Mouse (Mus musculus) ES-CJ7 (cell line): Measurements from ENCODE around the gene Zyg11b.

Source experiments
- DNase-seq: peaks from one replicate; pipeline ENCODE4 v3.0.0; 2011; ENCODE audit warnings: low read depth, low spot score

Gene Zyg11b

DNA sequence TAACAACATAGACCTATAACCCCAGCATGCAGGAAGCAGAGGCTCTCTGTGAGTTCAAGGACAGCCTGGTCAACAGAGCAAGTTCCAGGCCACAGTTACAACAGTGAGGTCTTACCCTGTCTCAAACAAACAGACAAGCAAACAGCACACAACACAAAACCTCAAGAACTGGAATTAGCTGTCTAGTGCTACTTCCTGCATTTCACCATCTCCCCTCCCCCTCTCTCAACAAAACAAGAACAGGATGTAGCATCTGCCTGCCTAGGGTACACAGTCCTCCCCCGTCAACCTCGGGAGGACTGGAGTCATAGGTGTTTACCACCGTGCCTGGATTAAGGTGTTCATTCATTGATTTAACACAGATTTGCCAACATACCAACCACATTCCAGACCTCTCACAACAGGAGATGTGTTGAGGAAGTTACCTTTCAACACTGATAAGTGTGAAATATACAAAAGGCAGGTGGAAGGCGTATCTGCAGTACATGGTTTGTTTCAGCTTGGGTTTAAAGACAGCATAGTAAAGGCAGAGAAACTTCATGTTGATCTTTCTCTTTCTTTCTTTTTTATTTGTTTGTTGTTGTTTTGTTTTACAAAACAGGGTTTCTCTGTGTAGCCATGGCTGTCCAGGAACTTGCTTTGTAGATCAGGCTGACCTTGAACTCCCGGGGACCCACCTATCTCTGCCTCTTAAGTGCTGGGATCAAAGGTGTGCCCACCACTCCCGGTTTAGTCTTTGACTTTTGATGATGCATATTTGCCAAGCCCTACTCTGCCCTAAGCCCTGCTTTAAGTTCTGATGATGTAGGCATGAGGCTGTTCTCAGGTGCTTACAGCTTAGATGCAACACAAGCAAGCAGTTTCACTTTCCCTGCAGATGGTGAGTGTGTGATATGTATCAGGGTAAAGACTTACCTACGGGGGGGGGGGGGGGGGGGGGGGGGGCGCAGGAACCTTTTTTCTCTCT, 18.0 kb upstream of the Zyg11b start:
- DNase-seq, result peak; percentile 92

- DNase-seq, result no peak
Measured at GRCm38 (mm10) chr4:108317656-108318605, 17.0 kb upstream of the Zyg11b start.

- DNase-seq, result no peak
Measured at GRCm38 (mm10) chr4:108314041-108314440, 13.1 kb upstream of the Zyg11b start.

GRCm38 (mm10) chr4:108310706-108311105, 9.8 kb upstream of the Zyg11b start:
- DNase-seq, result no peak

DNA sequence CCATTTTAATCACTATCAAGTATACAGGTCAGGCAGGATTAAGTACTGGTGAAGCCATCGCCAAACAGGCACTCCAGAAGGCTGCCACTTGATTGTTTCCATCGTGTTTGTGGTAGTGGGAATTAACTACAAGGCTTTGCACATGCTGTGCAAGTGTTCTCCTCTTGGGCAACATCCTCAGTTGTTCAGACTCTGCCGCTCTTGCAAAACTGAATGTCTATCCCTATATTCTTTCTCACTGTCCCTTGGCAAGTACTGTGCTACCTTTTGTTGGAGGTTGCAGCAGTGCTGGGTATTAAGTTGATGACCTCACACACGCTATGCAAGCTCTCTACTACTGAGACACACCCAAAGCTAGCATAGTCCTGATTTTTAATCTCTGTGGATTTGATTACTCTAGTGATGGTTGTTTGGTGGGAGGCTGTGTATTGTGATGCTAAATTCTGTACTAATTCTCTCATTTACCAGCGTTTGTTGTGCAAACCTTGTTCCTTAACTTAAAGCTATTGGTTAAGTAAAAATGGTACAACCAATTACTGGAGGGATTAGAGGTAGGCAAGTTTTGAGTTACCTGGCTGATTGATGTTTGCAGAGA, 1.5 kb upstream of the Zyg11b start:
- peak; percentile 65 for DNase-seq

DNA sequence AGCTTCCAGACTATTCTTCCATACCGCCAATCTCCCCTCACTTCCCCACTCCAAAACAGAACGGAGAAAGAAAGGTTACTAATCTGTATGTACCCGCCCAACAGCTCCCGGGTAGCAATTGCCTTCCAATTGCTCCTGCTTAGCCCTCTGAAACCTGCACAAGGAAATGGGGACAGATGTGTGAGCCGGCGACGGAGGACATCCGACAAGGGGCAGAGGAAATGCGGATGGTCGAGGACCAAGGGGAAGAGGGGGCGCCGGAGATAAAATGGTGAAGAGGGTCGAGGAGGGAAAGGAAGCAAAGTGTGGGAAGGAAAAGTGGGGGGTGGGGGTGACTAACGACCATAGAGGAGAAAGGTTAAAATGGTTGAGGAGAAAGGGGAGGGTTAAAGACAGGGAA, 630 bp downstream of the Zyg11b start:
- DNase-seq, result no peak

- DNase-seq, result no peak
Measured at GRCm38 (mm10) chr4:108276973-108277372, 23.9 kb downstream of the Zyg11b start.

DNA sequence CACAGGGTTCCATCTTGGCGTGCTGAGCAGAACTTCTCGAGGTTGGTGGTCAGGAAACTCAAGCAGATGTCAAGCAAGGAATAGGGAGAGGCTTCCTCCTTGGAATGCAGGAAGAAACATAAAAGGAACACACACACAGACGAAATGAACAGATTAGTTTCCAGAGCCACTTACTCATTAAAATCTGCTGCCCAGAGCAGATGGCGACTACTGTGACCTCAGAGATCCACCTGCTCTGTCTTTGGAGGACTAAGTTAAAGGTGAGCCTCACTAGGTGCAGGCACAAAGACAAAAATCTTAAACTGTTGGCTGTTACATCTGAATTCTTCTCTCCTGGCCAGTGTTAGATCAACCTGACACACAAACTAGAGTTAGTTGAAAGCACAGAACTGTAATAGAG, 28.6 kb downstream of the Zyg11b start:
- DNase-seq, result no peak

- DNase-seq, result no peak
Measured at GRCm38 (mm10) chr4:108265774-108266173, 35.1 kb downstream of the Zyg11b start.

GRCm38 (mm10) chr4:108253317-108253716, 47.6 kb downstream of the Zyg11b start:
- peak; percentile 24 for DNase-seq

DNA sequence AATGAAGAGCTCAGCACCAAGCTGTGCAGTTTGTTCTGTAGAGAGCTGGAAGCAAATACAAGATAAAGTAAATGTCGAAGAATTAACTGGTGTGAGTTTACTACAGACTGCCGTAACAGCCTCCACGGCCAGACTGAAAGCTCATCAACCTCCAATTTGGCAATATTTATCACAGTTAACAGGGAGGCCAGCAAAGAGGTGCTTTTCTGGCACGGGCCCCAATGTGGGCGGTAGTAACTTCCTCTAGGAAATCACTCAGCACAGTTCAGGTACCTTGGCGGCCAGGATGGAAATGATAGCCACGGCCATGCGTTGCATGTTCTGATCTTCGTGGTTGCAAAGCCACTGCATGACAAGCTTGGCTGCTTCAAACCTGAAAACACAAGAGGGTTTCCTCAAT, 50.4 kb downstream of the Zyg11b start:
- no peak for DNase-seq

DNA sequence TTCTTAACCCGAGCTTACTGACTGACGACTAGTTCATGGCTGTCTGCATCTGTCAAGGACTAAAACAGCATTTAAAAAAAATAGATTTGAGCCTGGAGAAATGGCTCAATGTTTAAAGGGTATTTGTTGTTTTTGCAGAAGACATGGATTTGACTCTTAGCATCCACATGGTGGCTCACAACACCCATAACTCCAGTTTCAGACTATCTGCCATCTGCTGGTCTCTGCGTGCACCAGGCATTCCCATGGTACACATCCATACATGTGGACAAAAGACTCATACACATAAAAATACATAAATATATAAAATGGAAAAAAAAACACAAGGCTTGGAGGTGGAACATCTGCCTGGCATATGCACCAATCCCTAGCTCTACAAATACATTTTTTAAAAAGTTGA, 51.6 kb downstream of the Zyg11b start:
- no peak for DNase-seq

DNA sequence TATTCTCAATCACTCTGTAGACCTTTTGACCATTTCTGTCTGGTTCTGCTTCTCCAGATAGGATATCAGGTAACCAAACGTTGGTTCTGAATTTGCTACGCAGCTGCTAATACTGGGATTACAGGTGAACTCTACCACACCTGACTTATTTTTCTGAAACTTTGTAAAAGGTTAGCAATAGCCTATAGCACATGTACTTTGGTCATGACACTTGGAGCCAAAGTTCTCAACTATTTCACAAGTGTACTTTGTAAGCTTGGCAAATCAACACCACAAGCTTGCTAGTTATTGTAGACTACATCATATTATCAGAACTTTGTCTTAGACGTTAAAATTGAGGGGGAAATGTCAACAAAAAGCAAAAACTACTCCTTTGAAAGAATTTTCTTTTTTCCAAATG, 67.2 kb downstream of the Zyg11b start:
- no peak for DNase-seq

GRCm38 (mm10) chr4:108225341-108225872, 75.5 kb downstream of the Zyg11b start:
- no peak for DNase-seq

DNA sequence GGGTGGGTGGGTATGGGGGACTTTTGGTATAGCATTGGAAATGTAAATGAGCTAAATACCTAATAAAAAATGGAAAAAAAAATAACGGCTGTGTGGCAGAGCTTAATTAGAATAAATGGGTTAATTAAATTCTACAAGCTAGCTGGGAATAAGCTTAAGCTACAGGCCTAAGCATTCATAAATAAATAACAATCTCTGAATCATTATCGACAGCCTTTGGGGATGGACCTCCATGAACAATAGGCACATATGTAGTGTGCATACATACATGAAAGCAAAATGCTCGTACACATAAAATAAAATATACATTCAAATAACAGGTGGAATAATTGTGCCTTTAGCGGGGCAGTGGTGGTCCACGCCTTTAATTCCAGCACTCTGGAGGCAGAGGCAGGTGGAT, 78.4 kb downstream of the Zyg11b start:
- DNase-seq, result no peak

DNA sequence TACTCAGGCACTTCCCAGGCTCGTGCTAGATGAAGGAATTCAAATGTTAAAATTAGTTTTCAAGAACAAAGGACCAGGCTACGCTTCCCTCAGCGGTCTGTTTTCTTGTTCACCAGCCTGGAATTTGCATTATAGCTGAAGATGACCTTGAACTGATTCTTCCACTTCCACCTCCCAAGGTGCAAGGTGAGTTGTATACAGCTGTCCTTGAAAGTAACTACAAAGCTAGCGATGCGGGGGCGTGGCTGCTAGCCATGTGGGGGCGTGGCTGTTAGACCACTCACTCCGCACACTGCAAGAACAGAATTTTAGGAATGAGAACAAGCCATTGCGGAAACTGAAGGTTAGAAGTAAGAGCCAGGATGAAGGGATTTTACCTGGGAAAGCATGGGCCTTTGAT, 81.9 kb downstream of the Zyg11b start:
- peak; percentile 99 for DNase-seq

GRCm38 (mm10) chr4:108217332-108218179, 83.3 kb downstream of the Zyg11b start, which contains the start of gene Zyg11a:
TSS of gene Zyg11a (minus strand) at chr4:108218048.
- DNase-seq, result peak; percentile 80

- no peak for DNase-seq
Measured at GRCm38 (mm10) chr4:108213023-108213422, 87.9 kb downstream of the Zyg11b start.

DNA sequence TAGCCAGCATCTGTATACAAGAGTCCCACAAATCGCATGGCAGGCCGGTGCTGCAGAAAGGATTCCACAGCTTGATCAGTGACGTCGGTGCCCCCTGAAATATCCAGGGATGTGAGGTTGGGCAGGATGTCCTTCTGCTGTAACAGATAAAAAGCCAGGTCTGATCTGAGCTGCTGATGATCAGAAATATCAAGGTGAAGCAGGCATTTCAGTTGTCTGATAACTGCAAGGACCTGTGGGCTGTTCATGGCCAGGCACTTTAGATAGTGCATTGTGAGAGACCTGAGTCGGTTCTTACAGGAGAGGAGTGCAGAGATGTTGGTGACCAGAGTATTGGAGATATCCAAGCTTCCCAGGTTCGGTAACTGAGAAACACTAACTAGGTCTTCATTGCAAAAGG, 96.3 kb downstream of the Zyg11b start:
- DNase-seq, result no peak

DNA sequence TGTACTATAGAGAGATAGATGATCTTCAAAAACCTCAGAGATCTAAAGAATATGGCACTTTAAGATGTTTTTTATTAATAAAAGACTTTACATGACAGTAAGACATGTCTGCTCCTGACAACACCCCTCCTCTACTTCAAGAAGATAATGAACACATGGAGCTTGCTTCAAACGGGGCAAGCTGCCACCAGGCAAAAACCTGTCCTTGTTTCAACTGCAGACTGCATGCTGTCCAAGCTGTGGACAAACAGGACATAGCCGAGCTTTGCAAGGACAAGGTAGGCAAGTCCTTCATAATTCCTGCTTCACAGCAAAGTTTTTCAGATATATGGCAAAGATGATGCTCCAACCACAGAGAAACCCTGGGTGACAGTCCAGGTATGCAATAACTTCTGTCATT, 101.7 kb downstream of the Zyg11b start:
- DNase-seq, result no peak
